Mouse (Mus musculus) layer of hippocampus, adult 11-12 months (tissue): Measurements from ENCODE around the gene Cpe.
A peak's percentile ranks its signal among the peaks of the same experiment; 100 is the strongest.

Source experiments
- DNase-seq: peaks from one replicate; pipeline ENCODE4 v3.0.0; 2022; ENCODE audit warnings: low spot score

Cpe gene

DNA sequence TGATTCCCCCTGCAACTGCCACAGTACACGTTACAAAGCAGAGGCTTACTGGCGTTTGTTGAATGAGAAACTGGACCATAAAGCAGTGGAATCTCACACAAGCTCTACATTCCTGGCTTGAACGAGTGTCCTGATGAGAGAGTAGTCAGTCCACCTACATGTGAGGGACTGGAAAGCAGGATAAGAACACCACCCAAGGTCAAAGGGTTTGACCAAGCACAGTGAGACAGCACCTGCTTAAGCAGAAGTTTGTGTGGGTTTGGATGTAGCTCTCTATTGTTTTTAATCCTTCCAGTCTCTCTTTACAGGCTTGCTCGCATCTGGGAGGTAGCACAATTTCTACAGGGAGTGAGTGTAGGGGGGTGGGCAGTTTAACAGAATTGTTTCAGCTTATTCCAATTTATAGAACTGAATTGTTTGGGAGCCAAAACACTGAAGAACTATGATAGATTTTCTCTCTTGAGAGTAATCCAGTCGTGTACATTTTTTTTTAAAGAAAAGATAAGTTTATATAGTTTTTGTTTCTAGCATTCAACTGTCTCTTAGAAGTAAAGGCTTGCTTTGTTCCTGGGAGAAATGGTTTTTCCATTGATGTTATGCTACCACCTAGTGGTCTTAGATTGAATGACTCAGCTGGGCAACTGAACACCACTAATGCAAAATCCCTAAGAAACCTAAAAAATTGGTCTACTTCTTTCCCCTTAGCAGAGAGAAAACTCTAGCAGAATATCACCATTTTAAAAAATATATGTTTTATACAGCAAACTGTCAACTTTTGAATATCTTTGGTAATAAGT, 144.6 kb downstream of the Cpe start:
- DNase-seq = peak; percentile 49

DNA sequence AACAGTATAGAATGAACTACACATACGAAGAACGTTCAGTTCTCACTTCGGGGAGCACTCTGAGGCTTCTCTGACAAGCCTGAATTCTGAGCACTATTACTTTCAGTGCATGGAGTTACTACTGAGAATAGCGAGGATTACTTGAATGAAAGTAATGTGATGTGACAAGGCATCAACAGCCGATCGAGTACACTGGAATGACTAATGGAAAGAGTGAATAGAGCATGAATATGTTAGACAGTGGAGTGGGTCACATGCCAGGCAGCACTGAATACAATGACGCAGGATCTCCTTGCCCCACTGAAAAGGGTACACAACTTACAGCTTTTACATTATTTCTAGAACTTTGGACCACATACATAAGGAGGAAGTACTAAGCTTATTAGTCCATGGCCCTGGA, 149.4 kb downstream of the Cpe start:
- DNase-seq = no peak
